Mouse (Mus musculus) testis, adult 2 months (tissue): ENCODE measurements around the gene Mfsd2a.

Experiments used
- CTCF ChIP-seq: fragments of 200-500 bp; IDR thresholded peaks from 2 replicates; pipeline ENCODE4 v1.5.1; 2012; ENCODE audit warnings: low read depth, mild to moderate bottlenecking, inconsistent platforms, low read length, moderate library complexity; ENCODE audit not compliant: control insufficient read depth, insufficient read depth, insufficient replicate concordance
- POLR2A ChIP-seq: fragments of 200-500 bp; IDR thresholded peaks from 2 replicates; pipeline ENCODE4 v1.6.1; 2012; ENCODE audit warnings: low read depth, mild to moderate bottlenecking, inconsistent platforms, low read length, moderate library complexity; ENCODE audit not compliant: control insufficient read depth

DNA sequence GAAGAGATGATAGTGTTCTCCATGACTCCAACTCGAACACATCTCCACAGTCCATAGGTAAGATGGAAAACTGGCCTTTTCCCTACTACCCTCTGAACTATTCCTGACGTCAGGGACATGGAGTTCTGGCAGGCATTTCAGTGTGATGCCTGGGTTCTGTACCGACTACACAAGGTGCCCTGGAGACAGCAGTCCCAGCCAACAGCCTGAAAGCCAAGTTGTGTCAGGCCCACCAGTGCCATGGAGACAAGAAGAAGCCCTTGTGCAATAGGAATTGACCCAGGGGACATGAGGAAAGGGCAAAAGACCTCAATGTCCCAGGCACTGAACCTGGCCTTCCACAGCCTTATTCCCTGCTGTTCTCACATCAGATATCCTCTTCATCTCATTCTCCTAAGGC lies 18.8 kb upstream of the Mfsd2a start:
- TF ChIP-seq CTCF (no peak), POLR2A (no peak)
